ENCODE assay signal across 27 mouse cellular contexts in genomic region chr14:54953664-54954206, GRCm38 (mm10). TPM values are rescaled to one million over a fixed set of nuclear protein-coding genes. Genes with fewer than 3 reads are reported as not detected.
"Had no signal": no experiment of that assay in that cellular context is flagged by ENCODE, and none has a peak within 500 bp of the region (broad histone marks: within the 10 kb centered on the region; RNA-seq: fewer than 3 reads in every experiment).

No protein-coding gene starts in this region.

- DNase-seq: lung, adult 18-20 months; lung, embryonic 14.5 days; lung, postnatal 10 days; lung, postnatal 4 days; midbrain, embryonic 14.5 days; retina, postnatal 1 day; right cerebral cortex, adult 18-20 months; right cerebral cortex, postnatal 25 days; right cerebral cortex, postnatal 4 days; spleen, adult 18-20 months; thymus, adult 18-20 months; thymus, postnatal 14 days; thymus, postnatal 36 days had no signal

- ATAC-seq: midbrain, embryonic 16.5 days had no signal

- H3K4me3 ChIP-seq: midbrain, embryonic 10.5 days; midbrain, embryonic 12.5 days; myocyte; neural tube, embryonic 13.5 days; neural tube, embryonic 15.5 days had no signal

- H3K27me3 ChIP-seq: midbrain, embryonic 12.5 days; neural tube, embryonic 13.5 days; neural tube, embryonic 15.5 days had no signal

- H3K4me2 ChIP-seq: lung, embryonic 14.5 days; midbrain, embryonic 12.5 days; neural tube, embryonic 13.5 days; neural tube, embryonic 15.5 days had no signal

- H3K9ac ChIP-seq: lung, embryonic 14.5 days; midbrain, embryonic 12.5 days; neural tube, embryonic 13.5 days; neural tube, embryonic 15.5 days had no signal

- H3K27ac ChIP-seq: midbrain, embryonic 10.5 days; midbrain, embryonic 12.5 days; neural tube, embryonic 13.5 days; neural tube, embryonic 15.5 days had no signal

- H3K36me3 ChIP-seq: midbrain, embryonic 10.5 days; midbrain, embryonic 12.5 days; neural tube, embryonic 13.5 days; neural tube, embryonic 15.5 days had no signal

- H3K4me1 ChIP-seq: midbrain, embryonic 10.5 days; midbrain, embryonic 12.5 days; neural tube, embryonic 13.5 days; neural tube, embryonic 15.5 days had no signal

- H3K9me3 ChIP-seq: midbrain, embryonic 10.5 days; midbrain, embryonic 12.5 days; neural tube, embryonic 13.5 days; neural tube, embryonic 15.5 days had no signal

RNA-seq across cellular contexts. Expression of gene Myh6, which starts 13.0 kb away (rescaled TPM):
- total RNA-seq: megakaryocyte, adult 5-6 weeks; megakaryocyte-erythroid progenitor cell, adult 5-6 weeks had no signal
- polyA plus RNA-seq: small intestine, adult 2 months had no signal

RNA-seq across cellular contexts. Expression of gene Cmtm5, which starts 17.7 kb away (rescaled TPM):
- total RNA-seq: megakaryocyte, adult 5-6 weeks; megakaryocyte-erythroid progenitor cell, adult 5-6 weeks had no signal
- polyA plus RNA-seq: myocyte had no signal

RNA-seq across cellular contexts. Expression of gene Il25, which starts 21.2 kb away (rescaled TPM):
- total RNA-seq: megakaryocyte, adult 5-6 weeks; megakaryocyte-erythroid progenitor cell, adult 5-6 weeks had no signal
- polyA plus RNA-seq: lung, embryonic 14.5 days; lung, embryonic 16.5 days; midbrain, embryonic 10.5 days; midbrain, embryonic 12.5 days; midbrain, embryonic 14.5 days; neural tube, embryonic 11.5 days; stomach, embryonic 14.5 days; stomach, embryonic 16.5 days; thymus, postnatal 0 days had no signal

RNA-seq across cellular contexts. Expression of gene Gm17428, which starts 23.0 kb away (rescaled TPM):
- total RNA-seq: megakaryocyte, adult 5-6 weeks; megakaryocyte-erythroid progenitor cell, adult 5-6 weeks had no signal
- polyA plus RNA-seq: lung, embryonic 14.5 days; lung, embryonic 16.5 days; midbrain, embryonic 10.5 days; midbrain, embryonic 12.5 days; midbrain, embryonic 14.5 days; midbrain, embryonic 16.5 days; myocyte; neural tube, embryonic 11.5 days; neural tube, embryonic 13.5 days; neural tube, embryonic 15.5 days; small intestine, adult 2 months; stomach, embryonic 14.5 days; stomach, embryonic 16.5 days; thymus, postnatal 0 days had no signal

RNA-seq across cellular contexts. Expression of gene Efs, which starts 27.8 kb away (rescaled TPM):
- total RNA-seq: megakaryocyte, adult 5-6 weeks; megakaryocyte-erythroid progenitor cell, adult 5-6 weeks had no signal
